Mouse (Mus musculus) E14TG2a.4 (cell line): ENCODE measurements around the gene Apoa4.
A peak's percentile ranks its signal among the peaks of the same experiment; 100 is the strongest.

Experiments
- H3K27me3 ChIP-seq: 2 replicates; pipeline ENCODE4 v1.6.1; 2014; ENCODE audit warnings: low read length, control low read depth; ENCODE audit not compliant: insufficient read depth
- H3K36me3 ChIP-seq: 2 replicates; pipeline ENCODE4 v1.6.1; 2014; ENCODE audit warnings: low read length, control low read depth; ENCODE audit not compliant: insufficient read depth
- H3K4me1 ChIP-seq: replicated peaks from 2 replicates; pipeline ENCODE4 v1.6.1; 2014; ENCODE audit warnings: low read depth, low read length, control low read depth
- H3K4me3 ChIP-seq: replicated peaks from 2 replicates; pipeline ENCODE4 v1.5.1; 2014; ENCODE audit warnings: mild to moderate bottlenecking, low read length
- H3K9me3 ChIP-seq: 2 replicates; pipeline ENCODE4 v1.6.1; 2014; ENCODE audit warnings: low read length, control low read depth
- CTCF ChIP-seq: conservative IDR thresholded peaks from 2 replicates; pipeline ENCODE4 v1.5.1; 2014; ENCODE audit warnings: low read length
- NANOG ChIP-seq: IDR thresholded peaks from 2 replicates; pipeline ENCODE4 v1.6.1; 2014; ENCODE audit warnings: borderline replicate concordance, low read length, mixed read lengths
- POU5F1 ChIP-seq: IDR thresholded peaks from 2 replicates; pipeline ENCODE4 v1.6.1; 2014; ENCODE audit warnings: low read length, borderline replicate concordance

Gene Apoa4

GRCm38 (mm10) chr9:46256658-46257385 is 16.3 kb downstream of the Apoa4 start:
- H3K4me1 ChIP-seq, result peaks cover 12% of the 10 kb centered on the region
- H3K36me3 ChIP-seq, result no peaks in the 10 kb centered on the region
- H3K4me3 ChIP-seq, result peak overlapping the region; percentile 32
- no peaks in the 10 kb centered on the region for H3K27me3 ChIP-seq
- no peak for TF ChIP-seq POU5F1
- no peak for TF ChIP-seq NANOG
- no peak for TF ChIP-seq CTCF
- no peaks in the 10 kb centered on the region for H3K9me3 ChIP-seq

- Histone ChIP-seq H3K36me3 (no peaks in the 10 kb centered on the region), H3K27me3 (no peaks in the 10 kb centered on the region), H3K9me3 (no peaks in the 10 kb centered on the region), H3K4me3 (peak overlapping the region; percentile 32), H3K4me1 (peaks cover 12% of the 10 kb centered on the region)
- no peak for TF ChIP-seq NANOG
These were observed 17.1 kb downstream of the Apoa4 start for GRCm38 (mm10) chr9:46257546-46257945.

GRCm38 (mm10) chr9:46259111-46259510 is 18.6 kb downstream of the Apoa4 start:
- Histone ChIP-seq H3K27me3 (no peaks in the 10 kb centered on the region; the same call in 1 of the 2 replicates), H3K4me3 (no peak overlapping the region), H3K36me3 (no peaks in the 10 kb centered on the region), H3K4me1 (peaks cover 12% of the 10 kb centered on the region), H3K9me3 (no peaks in the 10 kb centered on the region)
- no peak for TF ChIP-seq CTCF
- no peak for TF ChIP-seq POU5F1
- TF ChIP-seq NANOG, result no peak

GRCm38 (mm10) chr9:46261131-46261530 is 20.6 kb downstream of the Apoa4 start:
- Histone ChIP-seq H3K4me3 (no peak overlapping the region), H3K27me3 (no peaks in the 10 kb centered on the region; the same call in 1 of the 2 replicates), H3K9me3 (no peaks in the 10 kb centered on the region), H3K4me1 (peaks cover 12% of the 10 kb centered on the region), H3K36me3 (no peaks in the 10 kb centered on the region)
- TF ChIP-seq POU5F1 (no peak), NANOG (no peak), CTCF (no peak)

- no peak within 1 kb of the TSS for H3K4me3 ChIP-seq
- H3K9me3 ChIP-seq, result no peaks in the 10 kb centered on the region
- TF ChIP-seq POU5F1 (no peak), NANOG (no peak), CTCF (no peak)
- peaks cover 44% of the 10 kb centered on the region for H3K27me3 ChIP-seq
- no peaks in the 10 kb centered on the region for H3K36me3 ChIP-seq
- H3K4me1 ChIP-seq, result peaks cover 26% of the 10 kb centered on the region
These were observed 27.9 kb downstream of the Apoa4 start, which contains the start of gene Apoa5 for GRCm38 (mm10) chr9:46268343-46268873. Gene Apoa5 (plus strand): TSS chr9:46268633.

- Histone ChIP-seq H3K4me1 (peaks cover 33% of the 10 kb centered on the region), H3K36me3 (no peaks in the 10 kb centered on the region), H3K4me3 (no peak overlapping the region), H3K27me3 (peaks cover 44% of the 10 kb centered on the region), H3K9me3 (no peaks in the 10 kb centered on the region)
- TF ChIP-seq NANOG, result no peak
- TF ChIP-seq POU5F1, result no peak
- no peak for TF ChIP-seq CTCF
These were observed 28.6 kb downstream of the Apoa4 start for GRCm38 (mm10) chr9:46269125-46269524.

GRCm38 (mm10) chr9:46270782-46271181 is 30.3 kb downstream of the Apoa4 start:
- Histone ChIP-seq H3K27me3 (peaks cover 44% of the 10 kb centered on the region), H3K9me3 (no peaks in the 10 kb centered on the region), H3K36me3 (peaks cover 16% of the 10 kb centered on the region), H3K4me3 (peak overlapping the region; percentile 72), H3K4me1 (peaks cover 38% of the 10 kb centered on the region)
- TF ChIP-seq POU5F1 (no peak), CTCF (no peak), NANOG (no peak)

GRCm38 (mm10) chr9:46272070-46272469 is 31.6 kb downstream of the Apoa4 start:
- no peaks in the 10 kb centered on the region for H3K9me3 ChIP-seq
- TF ChIP-seq CTCF (no peak), POU5F1 (no peak), NANOG (no peak)
- H3K27me3 ChIP-seq, result peaks cover 41% of the 10 kb centered on the region
- peaks cover 29% of the 10 kb centered on the region for H3K36me3 ChIP-seq
- H3K4me1 ChIP-seq, result peaks cover 38% of the 10 kb centered on the region
- no peak overlapping the region for H3K4me3 ChIP-seq
